Mouse (Mus musculus) lung, embryonic 15.5 days (tissue): ENCODE measurements around the gene Nadk2. TPM values are rescaled to one million over a fixed set of nuclear protein-coding genes. Genes with fewer than 3 reads are reported as not detected.

Source experiments
- ATAC-seq: fragments of 200-750 bp; cut with Nextera tagmentation; 2 replicates; pipeline ENCODE4 v1.8.0; 2017; ENCODE audit warnings: moderate number of reproducible peaks, borderline replicate concordance; ENCODE audit not compliant: low FRiP score, low TSS enrichment; ENCODE audit errors: extremely low read depth
- H3K27ac ChIP-seq: fragments of 300-500 bp; sonication (generic); 2 replicates; pipeline ENCODE4 v1.5.1; 2015; ENCODE audit warnings: moderate library complexity, mild to moderate bottlenecking, inconsistent platforms
- H3K27me3 ChIP-seq: fragments of 300-500 bp; sonication (generic); 2 replicates; pipeline ENCODE4 v1.6.1; 2015; ENCODE audit warnings: inconsistent platforms
- H3K36me3 ChIP-seq: fragments of 300-500 bp; sonication (generic); 2 replicates; pipeline ENCODE4 v1.6.1; 2015; ENCODE audit warnings: inconsistent platforms
- H3K4me1 ChIP-seq: fragments of 300-500 bp; sonication (generic); 2 replicates; pipeline ENCODE4 v1.6.1; 2015; ENCODE audit warnings: inconsistent platforms
- H3K4me2 ChIP-seq: fragments of 300-500 bp; sonication (generic); 2 replicates; pipeline ENCODE4 v1.6.1; 2015; ENCODE audit warnings: inconsistent platforms, mild to moderate bottlenecking, moderate library complexity
- H3K4me3 ChIP-seq: fragments of 300-500 bp; sonication (generic); 2 replicates; pipeline ENCODE4 v1.5.1; 2015; ENCODE audit warnings: mild to moderate bottlenecking, inconsistent platforms
- H3K9ac ChIP-seq: fragments of 300-500 bp; sonication (generic); 2 replicates; pipeline ENCODE4 v1.6.1; 2015; ENCODE audit warnings: inconsistent platforms
- H3K9me3 ChIP-seq: fragments of 300-500 bp; sonication (generic); 2 replicates; pipeline ENCODE4 v1.6.1; 2016; ENCODE audit warnings: inconsistent platforms
- WGBS: fragments of 180-500 bp; shearing (Covaris S2); methylation state at CpG from one replicate; pipeline ENCODE4 v1.1.7; 2015; 5-methylcytosine and 5-hydroxymethylcytosine counted together
- polyA plus RNA-seq: library from polyadenylated mRNA; unstranded; fragments of >200 nt; fragmentation: Nextera tagmentation; extraction: Ambion mirVana; gene quantifications from 2 replicates; pipeline ENCODE4 v1.2.1, GENCODE M21; 2015

Nadk2 gene
- polyA plus RNA-seq, 1 experiment from 2014 or later = 33.0 TPM

DNA sequence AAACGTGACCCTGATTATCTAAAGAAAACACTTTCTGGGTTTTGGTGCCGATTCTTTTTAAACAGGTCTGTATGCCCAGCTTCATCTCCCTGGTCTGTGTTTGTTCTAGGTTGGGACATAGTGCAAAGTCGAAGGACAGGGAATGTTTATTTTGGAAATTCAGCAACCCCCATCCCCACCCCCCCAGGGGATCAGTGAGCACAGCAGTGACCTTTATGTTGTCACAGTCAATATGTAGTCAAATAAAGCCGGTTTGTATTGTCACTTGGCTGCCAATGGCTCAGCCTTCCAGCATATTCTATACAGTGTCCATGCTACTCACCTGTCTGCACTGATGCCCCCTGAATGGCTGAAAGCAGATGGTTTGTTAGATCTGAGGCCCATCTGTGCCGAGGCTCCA, 43.5 kb downstream of the Nadk2 start:
- Histone ChIP-seq H3K4me2 (no peak overlapping the region), H3K27ac (no peak overlapping the region), H3K9ac (no peak overlapping the region), H3K36me3 (peaks cover 56% of the 10 kb centered on the region), H3K9me3 (no peaks in the 10 kb centered on the region), H3K4me1 (no peaks in the 10 kb centered on the region), H3K27me3 (no peaks in the 10 kb centered on the region), H3K4me3 (no peak overlapping the region)
- WGBS = 26% methylated on average over 5 of the region's 5 CpGs
- ATAC-seq = no peak

DNA sequence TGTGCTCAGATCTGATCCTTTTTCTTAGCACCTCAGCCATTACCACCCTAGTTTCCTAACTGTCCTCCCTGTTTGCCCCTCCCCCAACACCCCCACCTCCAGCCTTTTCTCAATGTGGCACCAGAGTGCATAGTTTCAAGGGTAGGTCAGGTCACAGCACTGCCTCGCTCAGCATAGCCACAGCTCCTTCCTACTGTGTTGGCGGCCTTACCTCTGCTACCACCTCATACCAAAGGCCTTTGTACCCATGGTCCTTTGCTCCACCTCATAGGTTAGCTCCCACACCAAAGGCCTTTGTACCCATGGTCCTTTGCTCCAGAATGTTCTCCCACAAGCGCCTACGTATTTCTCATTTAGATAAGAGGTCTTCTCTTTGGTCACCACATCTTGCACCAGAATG, 47.8 kb downstream of the Nadk2 start:
- Histone ChIP-seq H3K9me3 (no peaks in the 10 kb centered on the region), H3K4me3 (no peak overlapping the region), H3K27ac (no peak overlapping the region), H3K9ac (no peak overlapping the region), H3K36me3 (peaks cover 80% of the 10 kb centered on the region), H3K4me1 (no peaks in the 10 kb centered on the region), H3K4me2 (no peak overlapping the region), H3K27me3 (no peaks in the 10 kb centered on the region)
- no peak for ATAC-seq
- 91% methylated on average over 4 of the region's 4 CpGs for WGBS

DNA sequence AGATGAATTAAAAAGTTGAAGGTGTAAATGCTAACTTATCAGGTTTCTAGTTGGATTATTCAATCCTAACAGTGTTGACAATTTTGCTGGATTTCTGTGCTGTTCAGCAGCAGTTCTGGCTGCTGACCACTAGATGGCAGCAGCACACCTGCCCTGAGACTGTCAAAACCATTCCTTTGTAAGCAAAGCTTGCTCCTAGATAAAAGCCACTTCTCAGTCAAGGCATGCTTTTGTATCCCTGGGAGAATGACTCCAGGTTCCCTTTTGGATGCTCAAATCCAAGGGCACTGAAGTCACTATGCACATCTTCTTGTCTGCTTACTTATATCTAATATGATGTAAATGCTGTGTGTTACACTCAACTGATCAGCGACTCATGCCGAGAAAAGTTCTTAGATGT, 49.0 kb downstream of the Nadk2 start:
- Histone ChIP-seq H3K36me3 (peaks cover 81% of the 10 kb centered on the region), H3K9ac (no peak overlapping the region), H3K9me3 (no peaks in the 10 kb centered on the region), H3K27ac (no peak overlapping the region), H3K4me1 (no peaks in the 10 kb centered on the region), H3K4me3 (no peak overlapping the region), H3K4me2 (no peak overlapping the region), H3K27me3 (no peaks in the 10 kb centered on the region)
- ATAC-seq = no peak; the same call in 1 of the 2 replicates
- WGBS = 94% methylated on average over 2 of the region's 2 CpGs

DNA sequence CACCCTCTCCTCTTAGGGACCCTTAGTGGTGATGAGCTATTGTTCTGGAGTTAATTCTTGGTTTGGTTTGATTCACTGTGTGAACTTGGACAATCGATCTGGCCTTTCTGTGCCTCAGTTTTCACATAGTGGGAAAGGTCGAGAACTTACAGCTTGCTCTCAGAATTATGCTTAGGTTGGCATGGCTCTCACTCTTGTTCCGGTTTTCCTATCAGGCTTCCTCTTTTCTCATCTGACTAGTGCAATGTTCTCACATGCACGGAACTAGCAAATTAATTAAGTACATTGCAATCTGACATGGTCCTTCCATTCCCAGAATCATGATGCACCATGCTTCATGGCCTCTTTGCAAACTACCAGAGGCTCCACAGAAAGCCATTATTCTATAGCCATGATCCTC, 51.9 kb downstream of the Nadk2 start:
- Histone ChIP-seq H3K36me3 (peaks cover 71% of the 10 kb centered on the region), H3K4me2 (no peak overlapping the region), H3K27me3 (no peaks in the 10 kb centered on the region), H3K9ac (no peak overlapping the region), H3K4me1 (no peaks in the 10 kb centered on the region), H3K9me3 (no peaks in the 10 kb centered on the region), H3K27ac (no peak overlapping the region), H3K4me3 (no peak overlapping the region)
- 86% methylated on average over 4 of the region's 4 CpGs for WGBS
- no peak for ATAC-seq

DNA sequence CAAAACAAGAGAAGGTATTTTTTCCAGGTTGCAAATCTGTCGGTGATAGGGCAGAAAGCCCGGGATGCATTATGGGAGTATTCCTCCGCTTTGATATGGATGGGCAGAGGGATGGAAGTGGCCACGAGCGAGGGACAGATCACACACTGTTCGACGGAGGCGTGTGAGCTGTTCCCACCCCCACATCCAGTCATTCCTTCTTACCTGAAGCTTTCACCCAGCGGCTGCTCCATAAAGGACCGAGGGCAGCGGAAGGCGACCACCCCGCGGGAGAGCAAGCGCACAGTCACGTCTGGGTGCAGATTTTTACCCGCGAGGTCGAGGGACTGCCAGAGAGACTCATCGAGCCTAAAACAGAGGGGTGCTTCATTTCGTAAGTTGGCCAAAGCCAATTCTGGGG, 53.8 kb downstream of the Nadk2 start:
- peaks cover 63% of the 10 kb centered on the region for H3K36me3 ChIP-seq

DNA sequence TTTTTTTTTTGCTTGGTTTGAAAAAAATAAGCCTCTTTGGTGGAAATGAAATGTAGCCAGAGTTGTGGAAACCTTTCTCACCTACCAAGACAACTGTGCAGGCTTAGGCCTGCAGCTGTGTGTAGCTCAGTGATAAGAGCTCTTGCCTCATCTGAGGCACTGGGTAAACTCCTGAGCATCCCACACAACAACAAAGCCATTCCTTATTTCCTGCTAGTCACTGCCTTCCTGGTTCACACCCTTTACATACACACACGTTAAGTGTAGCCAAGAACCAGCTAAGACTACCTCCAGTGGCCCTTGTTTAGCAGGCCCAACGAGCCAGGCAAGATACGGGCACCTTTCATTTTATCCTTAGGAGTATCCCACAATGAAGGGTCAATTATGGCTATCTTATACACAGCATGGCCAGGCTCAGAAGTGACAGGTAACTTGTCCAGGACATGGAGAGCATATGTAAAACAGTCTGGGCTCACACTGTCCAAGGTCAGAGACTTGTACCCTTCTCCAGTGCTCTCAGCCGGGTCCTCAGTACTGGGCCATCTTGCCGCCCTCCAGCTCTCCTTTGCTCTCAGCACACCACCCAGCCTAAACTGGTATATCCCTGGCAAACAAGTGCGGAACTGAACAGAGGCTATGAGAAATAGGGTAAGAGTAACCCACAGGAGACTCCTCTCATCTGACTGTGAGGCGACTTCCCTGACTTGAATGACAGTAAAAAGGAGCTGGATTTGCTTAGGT, 56.2 kb downstream of the Nadk2 start:
- Histone ChIP-seq H3K9me3 (no peaks in the 10 kb centered on the region), H3K4me3 (no peak overlapping the region), H3K27me3 (no peaks in the 10 kb centered on the region), H3K36me3 (peaks cover 60% of the 10 kb centered on the region), H3K9ac (no peak overlapping the region), H3K27ac (no peak overlapping the region), H3K4me1 (no peaks in the 10 kb centered on the region), H3K4me2 (no peak overlapping the region)
- 84% methylated on average over 7 of the region's 7 CpGs for WGBS
- no peak for ATAC-seq

More for the DNA sequence above, 53.8 kb downstream of the Nadk2 start:
- no peaks in the 10 kb centered on the region for H3K9me3 ChIP-seq
- no peaks in the 10 kb centered on the region for H3K4me1 ChIP-seq
- ATAC-seq = no peak
- H3K27ac ChIP-seq = no peak overlapping the region
- H3K9ac ChIP-seq = no peak overlapping the region
- H3K4me2 ChIP-seq = no peak overlapping the region
- H3K4me3 ChIP-seq = no peak overlapping the region
- no peaks in the 10 kb centered on the region for H3K27me3 ChIP-seq
- 89% methylated on average over 21 of the region's 21 CpGs for WGBS

DNA sequence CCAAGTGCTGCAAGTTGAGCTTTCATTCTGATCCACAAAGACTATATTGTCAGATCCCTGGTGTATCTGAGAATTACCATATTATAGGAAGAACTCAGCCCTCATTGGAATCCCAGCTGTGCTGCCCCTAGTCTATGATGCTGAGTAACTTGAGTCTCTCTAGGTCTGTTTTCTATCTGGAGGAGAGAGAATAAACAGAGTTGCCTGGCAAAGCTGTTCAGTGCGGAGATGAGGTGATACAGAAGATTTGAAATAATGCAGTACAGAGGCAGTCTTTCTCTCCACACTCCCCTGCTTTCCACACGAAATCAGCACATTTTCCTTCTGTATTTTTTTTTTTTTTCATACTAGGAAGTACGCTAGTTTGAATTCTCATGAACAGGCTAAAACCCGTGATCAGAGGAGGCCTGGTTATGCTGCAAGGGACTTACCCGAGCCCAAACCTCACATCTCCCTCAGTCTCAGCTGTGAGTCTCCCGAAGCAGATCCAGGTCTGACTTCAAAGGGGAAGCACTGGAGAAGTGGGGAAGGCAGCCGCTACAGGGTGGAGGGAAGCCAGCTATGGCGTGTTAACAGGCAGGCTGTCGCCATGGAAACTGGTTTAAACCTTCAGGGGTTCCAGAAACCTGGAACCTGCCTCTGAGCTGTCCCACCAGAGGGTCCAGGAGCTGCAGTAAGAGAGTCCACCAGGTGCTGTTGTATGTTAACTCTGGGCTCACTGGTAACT, 59.9 kb downstream of the Nadk2 start:
- 78% methylated on average over 9 of the region's 9 CpGs for WGBS
- Histone ChIP-seq H3K27ac (no peak overlapping the region), H3K4me3 (no peak overlapping the region), H3K36me3 (peaks cover 41% of the 10 kb centered on the region), H3K4me2 (no peak overlapping the region), H3K9ac (no peak overlapping the region), H3K4me1 (peaks cover 29% of the 10 kb centered on the region), H3K9me3 (no peaks in the 10 kb centered on the region), H3K27me3 (no peaks in the 10 kb centered on the region)
- no peak for ATAC-seq

DNA sequence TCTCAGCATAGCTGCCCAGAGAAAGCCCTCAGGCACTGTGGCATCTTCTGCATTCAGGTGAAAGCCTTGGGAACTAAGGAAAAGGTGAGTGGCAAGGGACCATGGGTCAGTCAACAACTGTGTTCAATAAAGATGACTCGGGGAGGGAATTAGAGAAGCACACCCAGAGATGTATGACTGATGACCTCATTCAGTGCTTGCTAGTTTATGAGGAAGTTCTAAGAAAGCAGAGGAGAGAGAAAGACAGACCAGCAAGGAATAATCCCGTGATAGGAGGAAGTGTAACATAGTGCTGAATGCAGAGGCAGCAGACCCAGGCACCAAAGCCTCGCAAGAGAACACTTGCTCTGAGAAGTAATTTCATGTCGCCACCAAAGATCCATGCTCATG, 60.4 kb downstream of the Nadk2 start:
- H3K4me3 ChIP-seq = no peak overlapping the region
- no peak overlapping the region for H3K9ac ChIP-seq
- H3K27ac ChIP-seq = no peak overlapping the region
- peaks cover 46% of the 10 kb centered on the region for H3K36me3 ChIP-seq
- H3K4me1 ChIP-seq = peaks cover 29% of the 10 kb centered on the region
- no peaks in the 10 kb centered on the region for H3K27me3 ChIP-seq
- WGBS = 76% methylated on average over 4 of the region's 4 CpGs
- H3K9me3 ChIP-seq = no peaks in the 10 kb centered on the region
- no peak for ATAC-seq
- H3K4me2 ChIP-seq = no peak overlapping the region

DNA sequence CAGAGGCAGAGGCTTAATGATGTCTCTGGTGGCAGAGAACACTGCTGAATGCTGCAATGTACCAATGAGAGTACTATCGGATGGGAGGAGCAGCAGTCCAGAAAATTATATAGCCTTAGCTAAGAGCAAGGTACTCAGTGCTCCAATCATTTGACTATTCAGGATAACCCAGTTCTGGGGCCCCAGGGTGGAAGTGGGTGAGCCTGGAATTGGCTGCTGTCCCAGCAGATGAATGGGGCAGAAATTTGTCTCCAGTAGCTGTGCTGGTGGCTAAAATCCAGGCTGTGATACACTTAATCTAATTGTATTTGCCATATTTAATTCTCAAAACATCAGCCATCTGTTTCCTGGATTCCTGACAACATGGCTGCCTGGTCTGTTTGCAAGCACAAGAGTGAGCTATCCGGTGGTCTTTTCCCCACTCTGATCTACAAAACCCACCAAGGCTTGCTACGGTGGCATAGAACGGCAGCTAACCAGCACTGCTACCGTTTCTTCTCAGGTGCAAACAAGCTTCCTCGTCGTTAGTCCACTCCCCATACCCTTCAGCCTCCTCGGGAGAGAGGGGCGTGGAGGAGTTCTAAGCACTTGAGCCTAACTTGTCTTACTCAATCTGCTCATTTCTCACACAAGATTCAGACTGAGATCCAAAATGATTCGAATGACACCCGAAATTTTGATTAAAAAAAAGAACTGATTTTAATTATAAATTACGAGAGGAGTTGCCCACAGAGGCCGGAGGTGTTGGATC, 61.8 kb downstream of the Nadk2 start:
- peaks cover 48% of the 10 kb centered on the region for H3K36me3 ChIP-seq
- no peak overlapping the region for H3K9ac ChIP-seq
- peaks cover 29% of the 10 kb centered on the region for H3K4me1 ChIP-seq
- no peaks in the 10 kb centered on the region for H3K27me3 ChIP-seq
- no peak overlapping the region for H3K27ac ChIP-seq
- ATAC-seq = no peak; the same call in 1 of the 2 replicates
- 69% methylated on average over 13 of the region's 13 CpGs for WGBS
- no peaks in the 10 kb centered on the region for H3K9me3 ChIP-seq
- no peak overlapping the region for H3K4me3 ChIP-seq
- H3K4me2 ChIP-seq = no peak overlapping the region

DNA sequence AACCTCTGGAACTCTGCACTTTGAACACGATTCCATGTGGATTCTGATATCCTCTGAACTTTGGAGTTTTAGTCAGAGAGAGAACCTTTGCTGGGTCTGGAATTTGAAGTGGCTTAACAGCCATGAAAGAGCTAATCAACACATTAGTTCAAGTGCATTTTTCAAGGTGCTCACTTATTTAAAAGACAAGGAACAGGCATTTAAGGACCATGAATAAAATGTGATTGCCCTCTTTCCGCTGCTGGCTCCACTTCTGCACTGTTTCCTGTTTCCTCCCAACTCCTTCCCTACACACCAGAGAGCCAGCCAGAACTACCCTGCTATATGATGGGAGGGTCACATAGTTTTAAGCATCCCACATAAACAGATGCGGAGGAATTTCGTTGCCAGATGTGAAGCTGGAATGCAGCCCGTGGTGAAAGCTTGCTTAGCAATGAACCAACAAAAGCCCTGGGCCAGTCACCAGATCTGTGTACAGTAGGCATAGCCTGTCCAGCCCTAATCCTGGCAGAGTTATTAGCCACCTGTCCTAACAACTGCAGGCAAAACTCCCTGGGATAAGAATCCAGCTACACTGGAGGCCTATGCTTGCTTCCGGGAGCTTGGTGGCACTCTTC, 63.9 kb downstream of the Nadk2 start:
- no peaks in the 10 kb centered on the region for H3K27me3 ChIP-seq
- peak overlapping the region; percentile 25; the same call in 1 of the 2 replicates for H3K4me2 ChIP-seq
- H3K9me3 ChIP-seq = no peaks in the 10 kb centered on the region
- WGBS = 28% methylated on average over 6 of the region's 6 CpGs
- peak; percentile 73 for ATAC-seq
- H3K27ac ChIP-seq = peak overlapping the region; percentile 83
- H3K4me3 ChIP-seq = no peak overlapping the region
- peaks cover 44% of the 10 kb centered on the region for H3K4me1 ChIP-seq
- peaks cover 42% of the 10 kb centered on the region for H3K36me3 ChIP-seq
- H3K9ac ChIP-seq = no peak overlapping the region

DNA sequence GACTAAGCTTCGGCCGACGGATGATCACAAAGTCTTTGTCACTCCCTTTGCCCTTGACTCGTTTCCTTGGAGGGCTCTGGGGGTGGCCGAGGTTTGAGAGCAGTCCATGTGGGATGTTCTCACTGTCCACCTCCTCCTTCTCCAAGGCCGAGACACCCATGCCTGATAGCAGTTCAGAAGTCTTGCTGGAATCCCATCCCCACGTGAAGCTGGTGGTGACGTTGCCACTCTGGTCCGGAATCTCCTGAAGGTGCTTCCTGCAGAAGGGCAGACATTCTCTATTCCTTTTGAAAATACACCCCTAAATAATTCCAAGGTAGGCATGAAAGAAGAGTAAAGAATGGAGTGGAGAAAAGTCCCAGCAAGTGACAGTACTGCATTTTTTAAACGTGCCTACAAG, 68.4 kb downstream of the Nadk2 start:
- H3K4me2 ChIP-seq = peak overlapping the region; percentile 82
- 18% methylated on average over 10 of the region's 10 CpGs for WGBS
- peaks cover 21% of the 10 kb centered on the region; the same call in 1 of the 2 replicates for H3K36me3 ChIP-seq
- H3K27me3 ChIP-seq = no peaks in the 10 kb centered on the region
- H3K9me3 ChIP-seq = no peaks in the 10 kb centered on the region
- no peak for ATAC-seq
- peak overlapping the region; percentile 90 for H3K9ac ChIP-seq
- peak overlapping the region; percentile 98 for H3K4me3 ChIP-seq
- peaks cover 31% of the 10 kb centered on the region for H3K4me1 ChIP-seq
- no peak overlapping the region for H3K27ac ChIP-seq
